Mouse (Mus musculus) midbrain, embryonic 15.5 days (tissue): Measurements from ENCODE around the gene Dnajb1. TPM values are rescaled to one million over a fixed set of nuclear protein-coding genes. Genes with fewer than 3 reads are reported as not detected.

Experiments
- ATAC-seq: fragments of 200-750 bp; cut with Nextera tagmentation; replicated peaks from 2 replicates; pipeline ENCODE4 v1.8.0; 2017; ENCODE audit warnings: moderate TSS enrichment
- H3K27ac ChIP-seq: fragments of 300-500 bp; sonication (generic); 2 replicates; pipeline ENCODE4 v1.5.1; 2015; ENCODE audit warnings: mild to moderate bottlenecking, inconsistent platforms
- H3K27me3 ChIP-seq: fragments of 300-500 bp; sonication (generic); replicated peaks from 2 replicates; pipeline ENCODE4 v1.6.1; 2015; ENCODE audit warnings: inconsistent platforms
- H3K36me3 ChIP-seq: fragments of 300-500 bp; sonication (generic); replicated peaks from 2 replicates; pipeline ENCODE4 v1.6.1; 2015; ENCODE audit warnings: inconsistent platforms
- H3K4me1 ChIP-seq: fragments of 300-500 bp; sonication (generic); 2 replicates; pipeline ENCODE4 v1.6.1; 2015; ENCODE audit warnings: inconsistent platforms
- H3K4me2 ChIP-seq: fragments of 300-500 bp; sonication (generic); 2 replicates; pipeline ENCODE4 v1.6.1; 2015; ENCODE audit warnings: inconsistent platforms, mild to moderate bottlenecking, moderate library complexity
- H3K4me3 ChIP-seq: fragments of 300-500 bp; sonication (generic); 2 replicates; pipeline ENCODE4 v1.5.1; 2015; ENCODE audit warnings: mild to moderate bottlenecking, inconsistent platforms
- H3K9ac ChIP-seq: fragments of 300-500 bp; sonication (generic); 2 replicates; pipeline ENCODE4 v1.6.1; 2015; ENCODE audit warnings: mild to moderate bottlenecking, inconsistent platforms
- H3K9me3 ChIP-seq: fragments of 300-500 bp; sonication (generic); 2 replicates; pipeline ENCODE4 v1.6.1; 2016; ENCODE audit warnings: inconsistent platforms
- WGBS: fragments of 180-500 bp; shearing (Covaris S2); methylation state at CpG from one replicate; pipeline ENCODE4 v1.1.7; 2015; ENCODE audit warnings: mixed read lengths; 5-methylcytosine and 5-hydroxymethylcytosine counted together
- polyA plus RNA-seq: library from polyadenylated mRNA; unstranded; fragments of >200 nt; fragmentation: Nextera tagmentation; extraction: Ambion mirVana; gene quantifications from 2 replicates; pipeline ENCODE4 v1.2.1, GENCODE M21; 2015

Dnajb1 gene
- polyA plus RNA-seq, 1 experiment from 2014 or later, result 65.2 TPM

DNA sequence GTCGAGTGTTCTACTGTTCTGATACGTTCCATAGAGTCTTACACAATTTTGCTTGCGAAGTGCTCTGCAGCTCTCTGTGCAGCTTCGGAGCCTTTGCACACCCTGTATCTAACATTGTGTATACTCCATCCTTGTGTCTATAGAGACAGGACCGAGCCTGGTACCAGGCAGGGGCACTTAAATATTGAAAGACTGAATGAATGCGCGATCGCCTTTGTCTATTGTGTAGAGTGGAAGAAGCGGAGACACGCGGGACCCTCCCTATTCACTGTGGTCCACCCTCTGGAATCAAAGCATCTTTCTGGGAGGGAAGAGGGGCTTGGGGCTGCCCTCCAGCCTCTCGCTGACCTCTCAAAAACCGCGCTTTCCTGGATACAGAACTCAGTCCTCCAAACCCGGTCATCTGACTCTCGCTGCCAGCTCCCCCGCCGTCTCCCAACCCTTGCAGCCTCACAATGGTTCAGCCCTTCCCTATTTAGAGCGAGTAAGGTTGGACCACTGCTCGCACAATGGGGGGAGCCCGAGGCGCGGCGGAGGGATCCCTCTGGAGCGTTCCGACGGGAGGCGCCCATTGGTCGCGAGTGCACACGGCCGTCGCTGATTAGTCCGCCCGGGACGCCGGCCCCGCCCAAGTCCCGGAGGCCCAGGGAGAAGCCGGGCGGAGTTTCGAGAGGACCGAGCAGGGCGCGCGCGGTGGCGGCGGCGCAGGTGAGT lies 44.2 kb downstream of the Dnajb1 start, which contains the start of gene Gipc1:
TSS of gene Gipc1 (plus strand) at position 648 of the 714 bp plus-strand sequence.
- peak within 1 kb of the TSS; percentile 92 for H3K27ac ChIP-seq
- ATAC-seq, result peak; percentile 98
- WGBS, result 4% methylated on average over 50 of the region's 50 CpGs
- peak within 1 kb of the TSS; percentile 77 for H3K4me3 ChIP-seq
- no peaks in the 10 kb centered on the region for H3K36me3 ChIP-seq
- peak within 1 kb of the TSS; percentile 67 for H3K9ac ChIP-seq
- H3K4me1 ChIP-seq, result peaks cover 22% of the 10 kb centered on the region
- H3K4me2 ChIP-seq, result peak within 1 kb of the TSS; percentile 93
- H3K9me3 ChIP-seq, result no peaks in the 10 kb centered on the region
- no peaks in the 10 kb centered on the region for H3K27me3 ChIP-seq

DNA sequence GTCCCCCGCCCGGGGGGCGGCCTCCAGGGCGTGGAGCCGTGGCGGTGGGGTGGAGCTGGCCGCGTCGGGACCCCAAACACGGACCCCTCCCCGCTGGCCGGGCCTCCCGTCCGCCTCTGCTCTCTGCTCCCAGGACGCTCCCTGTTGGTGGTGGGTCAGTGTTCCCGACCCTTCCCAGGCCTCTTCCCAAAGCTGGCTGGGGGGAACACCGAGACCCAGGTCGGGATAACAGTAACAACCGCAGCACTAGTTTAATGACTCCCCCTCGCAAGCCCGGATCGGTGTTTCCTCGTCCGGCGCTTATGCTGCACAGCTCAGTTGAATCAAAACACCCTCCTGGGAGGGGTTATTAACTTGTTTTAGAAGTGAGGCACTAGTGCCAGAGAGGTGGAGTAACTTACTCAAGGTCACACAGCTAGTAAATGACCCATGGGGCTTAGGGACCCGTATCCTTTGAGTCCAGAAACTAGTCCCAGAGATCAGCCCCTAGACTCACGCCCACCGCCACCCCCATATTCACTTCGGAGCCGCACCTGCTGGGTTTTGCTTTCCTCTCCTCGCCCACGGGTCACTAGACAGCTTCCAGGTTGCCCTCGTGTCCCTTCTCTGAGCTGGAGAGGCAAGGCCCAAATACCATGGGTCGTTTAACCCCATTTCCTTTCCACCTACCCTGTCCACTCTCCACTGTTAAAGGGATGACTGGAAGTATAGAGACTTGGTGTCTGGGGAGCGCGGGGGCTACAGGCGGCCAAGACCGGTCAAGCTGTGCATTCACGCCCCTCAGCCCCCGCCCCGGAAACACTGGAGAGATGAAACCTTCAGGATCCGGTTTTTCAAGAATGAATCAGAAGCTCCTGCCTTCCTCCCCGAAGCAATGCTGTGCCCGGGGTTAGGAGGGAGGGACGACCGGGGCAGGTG lies 45.0 kb downstream of the Dnajb1 start:
- H3K4me3 ChIP-seq, result peak overlapping the region; percentile 77
- ATAC-seq, result peak; percentile 55
- H3K9ac ChIP-seq, result peak overlapping the region; percentile 67

GRCm38 (mm10) chr8:83653662-83654017 lies 45.6 kb downstream of the Dnajb1 start:
- H3K9me3 ChIP-seq, result no peaks in the 10 kb centered on the region
- peak overlapping the region; percentile 93 for H3K4me2 ChIP-seq

More for the DNA sequence above, 45.0 kb downstream of the Dnajb1 start:
- H3K9me3 ChIP-seq, result no peaks in the 10 kb centered on the region
- no peaks in the 10 kb centered on the region for H3K27me3 ChIP-seq
- peak overlapping the region; percentile 92 for H3K27ac ChIP-seq
- WGBS, result 2% methylated on average over 46 of the region's 46 CpGs
- no peaks in the 10 kb centered on the region for H3K36me3 ChIP-seq
- peak overlapping the region; percentile 93 for H3K4me2 ChIP-seq
- peaks cover 22% of the 10 kb centered on the region for H3K4me1 ChIP-seq

DNA sequence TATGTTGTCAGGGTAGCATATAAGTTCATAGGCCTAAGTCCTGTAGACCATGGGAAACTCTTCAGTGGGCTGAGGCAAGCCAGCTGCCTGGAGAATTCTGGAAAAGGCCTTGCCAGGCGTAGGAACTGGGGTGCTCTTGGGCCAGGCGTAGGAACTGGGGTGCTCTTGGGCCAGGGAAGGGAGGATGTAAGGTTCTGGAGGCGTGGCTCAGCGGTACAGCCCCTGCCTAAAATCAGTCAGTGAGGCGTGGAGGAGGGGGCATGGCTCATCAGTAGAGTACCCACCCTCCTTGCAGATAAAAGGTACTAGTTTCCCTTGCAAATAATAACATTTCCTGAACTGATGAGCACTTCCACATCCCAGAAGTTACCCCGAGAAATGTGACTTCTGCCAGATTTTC lies 46.7 kb downstream of the Dnajb1 start:
- 94% methylated on average over 6 of the region's 6 CpGs for WGBS

More at GRCm38 (mm10) chr8:83653662-83654017, 45.6 kb downstream of the Dnajb1 start:
- Histone ChIP-seq H3K4me1 (peaks cover 22% of the 10 kb centered on the region), H3K27ac (0 out of 2 replicates have a peak overlapping the region, but pooled peaks have one; percentile 10), H3K36me3 (no peaks in the 10 kb centered on the region), H3K9ac (peak overlapping the region; percentile 67), H3K4me3 (peak overlapping the region; percentile 77), H3K27me3 (no peaks in the 10 kb centered on the region)
- ATAC-seq, result no peak
- 51% methylated on average over 10 of the region's 10 CpGs for WGBS

GRCm38 (mm10) chr8:83656043-83656442 lies 48.0 kb downstream of the Dnajb1 start:
- no peaks in the 10 kb centered on the region for H3K36me3 ChIP-seq
- no peak overlapping the region for H3K27ac ChIP-seq
- H3K9ac ChIP-seq, result no peak overlapping the region
- H3K4me3 ChIP-seq, result no peak overlapping the region
- H3K4me1 ChIP-seq, result peaks cover 35% of the 10 kb centered on the region
- H3K4me2 ChIP-seq, result no peak overlapping the region
- ATAC-seq, result no peak
- H3K27me3 ChIP-seq, result no peaks in the 10 kb centered on the region
- H3K9me3 ChIP-seq, result no peaks in the 10 kb centered on the region
- WGBS, result 93% methylated on average over 9 of the region's 9 CpGs

More for the DNA sequence above, 46.7 kb downstream of the Dnajb1 start:
- no peak overlapping the region for H3K4me2 ChIP-seq
- no peaks in the 10 kb centered on the region for H3K27me3 ChIP-seq
- H3K27ac ChIP-seq, result no peak overlapping the region
- H3K9me3 ChIP-seq, result no peaks in the 10 kb centered on the region
- no peak for ATAC-seq
- no peak overlapping the region for H3K9ac ChIP-seq
- no peaks in the 10 kb centered on the region for H3K36me3 ChIP-seq
- no peak overlapping the region for H3K4me3 ChIP-seq
- peaks cover 22% of the 10 kb centered on the region for H3K4me1 ChIP-seq

GRCm38 (mm10) chr8:83656484-83657246 lies 48.7 kb downstream of the Dnajb1 start:
- Histone ChIP-seq H3K9ac (no peak overlapping the region), H3K27me3 (no peaks in the 10 kb centered on the region), H3K36me3 (no peaks in the 10 kb centered on the region), H3K4me3 (no peak overlapping the region), H3K27ac (no peak overlapping the region), H3K9me3 (no peaks in the 10 kb centered on the region), H3K4me1 (peaks cover 38% of the 10 kb centered on the region), H3K4me2 (no peak overlapping the region)
- no peak for ATAC-seq
- WGBS, result 82% methylated on average over 13 of the region's 13 CpGs

GRCm38 (mm10) chr8:83660545-83660944 lies 52.6 kb downstream of the Dnajb1 start:
- no peaks in the 10 kb centered on the region for H3K9me3 ChIP-seq
- 0 out of 2 replicates have a peak, but pooled peaks have one; percentile 22 for ATAC-seq
- WGBS, result 16% methylated on average over 8 of the region's 8 CpGs
- no peak overlapping the region for H3K4me3 ChIP-seq
- H3K4me1 ChIP-seq, result peaks cover 25% of the 10 kb centered on the region
- H3K9ac ChIP-seq, result no peak overlapping the region
- no peaks in the 10 kb centered on the region for H3K27me3 ChIP-seq
- H3K36me3 ChIP-seq, result no peaks in the 10 kb centered on the region; the same call in 1 of the 2 replicates
- no peak overlapping the region for H3K4me2 ChIP-seq
- H3K27ac ChIP-seq, result no peak overlapping the region

GRCm38 (mm10) chr8:83660995-83661680 lies 53.1 kb downstream of the Dnajb1 start:
- H3K4me2 ChIP-seq, result no peak overlapping the region
- H3K9ac ChIP-seq, result no peak overlapping the region

More at GRCm38 (mm10) chr8:83660995-83661680, 53.1 kb downstream of the Dnajb1 start:
- H3K27me3 ChIP-seq, result no peaks in the 10 kb centered on the region
- H3K4me1 ChIP-seq, result peaks cover 25% of the 10 kb centered on the region
- WGBS, result 23% methylated on average over 22 of the region's 22 CpGs
- H3K36me3 ChIP-seq, result no peaks in the 10 kb centered on the region; the same call in 1 of the 2 replicates
- no peak for ATAC-seq
- no peaks in the 10 kb centered on the region for H3K9me3 ChIP-seq
- H3K4me3 ChIP-seq, result no peak overlapping the region
- H3K27ac ChIP-seq, result no peak overlapping the region

Other genes with a start within 250 kb of the Dnajb1 start
- gene Clgn, start 218.3 kb upstream of the Dnajb1 start, polyA plus RNA-seq, result 10.0 and 10.4 TPM in 2 replicates
- gene Scoc, start 149.8 kb upstream of the Dnajb1 start, polyA plus RNA-seq, result 260 and 268 TPM in 2 replicates
- not detected in 2 replicates for gene Olfr370, start 72.4 kb upstream of the Dnajb1 start, polyA plus RNA-seq
- gene Ndufb7, start 41.5 kb upstream of the Dnajb1 start, polyA plus RNA-seq, result 336 and 348 TPM in 2 replicates
- gene Tecr, start 222 bp upstream of the Dnajb1 start, polyA plus RNA-seq, result 1,118 and 1,124 TPM in 2 replicates
- 128 and 132 TPM in 2 replicates for gene Gipc1, start 44.5 kb downstream of the Dnajb1 start, polyA plus RNA-seq
- gene Ptger1, start 58.5 kb downstream of the Dnajb1 start, polyA plus RNA-seq, result 0.92 and 1.7 TPM in 2 replicates
- 31.7 and 31.9 TPM in 2 replicates for gene Pkn1, start 91.0 kb downstream of the Dnajb1 start, polyA plus RNA-seq
- gene Ddx39, start 107.0 kb downstream of the Dnajb1 start, polyA plus RNA-seq, result 107 and 113 TPM in 2 replicates
- 10.4 and 12.3 TPM in 2 replicates for gene Adgre5, start 133.1 kb downstream of the Dnajb1 start, polyA plus RNA-seq